ENCODE assay signal across 9 mouse cellular contexts in the genomic region with DNA sequence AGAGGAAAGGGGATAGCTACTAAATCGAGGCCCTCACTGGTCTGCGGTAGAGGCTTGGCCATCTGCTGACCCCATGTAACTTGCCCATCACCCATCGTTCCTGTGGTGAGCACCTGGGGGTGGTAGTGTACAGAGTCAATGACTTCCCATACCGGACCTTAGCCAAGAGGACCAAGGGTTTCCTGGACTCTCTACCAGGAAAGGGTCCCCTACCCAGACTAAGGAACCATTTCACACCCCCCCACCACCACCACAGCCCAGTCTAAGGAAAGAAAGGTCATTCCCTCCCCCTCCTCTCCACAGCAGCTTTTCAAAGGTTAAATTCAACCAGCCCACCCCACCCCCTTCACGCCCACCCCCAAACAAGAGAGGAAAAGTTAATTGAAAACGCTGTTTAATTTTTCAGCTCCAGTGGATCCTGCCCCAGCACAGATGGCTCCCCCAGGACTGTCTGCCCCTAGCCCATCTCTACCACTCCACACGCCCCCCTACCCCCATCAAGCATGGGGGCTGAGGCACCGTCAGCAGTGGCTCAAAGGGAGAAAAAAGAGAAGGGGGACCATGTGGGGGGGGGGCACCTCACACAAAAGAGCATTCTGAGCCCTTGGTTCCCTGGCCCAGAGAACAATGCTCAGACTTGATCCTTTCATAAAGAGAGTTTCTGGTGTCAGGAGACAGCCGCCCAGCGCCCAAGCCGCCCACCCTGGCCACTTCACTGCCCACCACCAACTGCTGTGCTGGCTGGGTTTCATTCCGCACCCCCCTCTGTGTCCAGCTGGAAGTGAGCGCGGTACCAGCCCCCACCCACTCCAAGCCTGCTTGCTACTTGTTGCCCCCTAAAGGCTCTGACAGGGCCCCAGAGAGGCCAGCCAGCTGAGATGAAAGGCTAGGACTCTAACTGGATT.
DNase-seq lines count a peak whose midpoint lies in the region; ATAC-seq and TF ChIP-seq lines count a peak whose summit lies in the region.
"Had no signal": no experiment of that assay in that cellular context is flagged by ENCODE, and none has a peak within 500 bp of the region (broad histone marks: within the 10 kb centered on the region; RNA-seq: fewer than 3 reads in every experiment).

No protein-coding gene starts in this region.

- peaks cover 51% of the 10 kb centered on the region for H3K4me1 ChIP-seq in hindbrain, embryonic 13.5 days (replicated peaks)
- H3K4me1 ChIP-seq in liver, embryonic 12.5 days = peaks cover 2% of the 10 kb centered on the region; the same call in 1 of the 2 replicates

- no peak overlapping the region for H3K4me2 ChIP-seq in hindbrain, embryonic 13.5 days
- no peak overlapping the region for H3K4me2 ChIP-seq in liver, embryonic 12.5 days

- TF ChIP-seq CTCF in brain, embryonic 14.5 days (IDR thresholded peaks at IDR 0.05; ENCODE audit: borderline replicate concordance, extremely low read depth, insufficient read depth, insufficient read length) = no peak

- H3K4me3 ChIP-seq in hindbrain, embryonic 13.5 days = no peak overlapping the region
- no peak overlapping the region for H3K4me3 ChIP-seq in liver, embryonic 12.5 days

- no peaks in the 10 kb centered on the region for H3K9me3 ChIP-seq in hindbrain, embryonic 13.5 days
- H3K9me3 ChIP-seq in liver, embryonic 12.5 days (replicated peaks) = no peaks in the 10 kb centered on the region

- peak; percentile 57; the same call in 1 of the 2 replicates for ATAC-seq in hindbrain, embryonic 13.5 days (ENCODE audit: low FRiP score)
- no peak for ATAC-seq in liver, embryonic 12.5 days
- ATAC-seq: Patski had no signal

- no peaks in the 10 kb centered on the region for H3K36me3 ChIP-seq in hindbrain, embryonic 13.5 days
- H3K36me3 ChIP-seq in liver, embryonic 12.5 days = no peaks in the 10 kb centered on the region

- H3K27me3 ChIP-seq in hindbrain, embryonic 13.5 days = peaks cover 99% of the 10 kb centered on the region
- H3K27me3 ChIP-seq in liver, embryonic 12.5 days (replicated peaks) = peaks cover 3% of the 10 kb centered on the region; the same call in 1 of the 2 replicates

- TF ChIP-seq POLR2A in brain, embryonic 14.5 days (IDR thresholded peaks at IDR 0.05; ENCODE audit: borderline replicate concordance, extremely low read depth, insufficient read depth, insufficient read length, poor library complexity, severe bottlenecking) = no peak

- H3K9ac ChIP-seq in hindbrain, embryonic 13.5 days = no peak overlapping the region
- no peak overlapping the region for H3K9ac ChIP-seq in liver, embryonic 12.5 days

- DNase-seq in brain, embryonic 14.5 days (ENCODE audit: low read depth) = peak; percentile 77
- peak; percentile 72 for DNase-seq in embryo, embryonic 10 days (ENCODE audit: low spot score)
- DNase-seq in mesoderm, embryonic 11.5 days (ENCODE audit: low read depth, low spot score) = peak; percentile 51
- no peak for DNase-seq in adrenal gland, adult 8-10 months
- no peak for DNase-seq in natural killer cell, adult 2 months (ENCODE audit: low spot score in 2 of 2)
- DNase-seq: lung, postnatal 4 days had no signal

- 22% methylated on average over 13 of the region's 14 CpGs for whole genome bisulfite sequencing in hindbrain, embryonic 13.5 days
- 71% methylated on average over 14 of the region's 14 CpGs for WGBS in liver, embryonic 12.5 days (ENCODE audit: insufficient replicate concordance)

- peak overlapping the region; percentile 50; the same call in 1 of the 2 replicates for H3K27ac ChIP-seq in hindbrain, embryonic 13.5 days
- H3K27ac ChIP-seq in liver, embryonic 12.5 days = no peak overlapping the region

Comparison
In these comparisons a context has a peak if more than half of its experiments do, and no peak if none do; other contexts are left out.
1. DNase-seq: peak in brain, embryonic 14.5 days (single experiment), embryo, embryonic 10 days (single experiment) and mesoderm, embryonic 11.5 days (single experiment); none in adrenal gland, adult 8-10 months (single experiment) and natural killer cell, adult 2 months (0 of 2).